Mouse (Mus musculus) splenic B cell, adult 2 months (primary cell): ENCODE data around the gene Gpr162.

ENCODE experiments used
- DNase-seq: peaks from one replicate; pipeline ENCODE4 v3.0.0-alpha.2; 2011; ENCODE audit warnings: low read depth, low spot score
- H3K27me3 ChIP-seq: 2 replicates; pipeline ENCODE4 v1.6.1; 2012; ENCODE audit warnings: mild to moderate bottlenecking, low read length, moderate library complexity, mixed read lengths; ENCODE audit not compliant: control insufficient read depth, poor library complexity, insufficient read depth, severe bottlenecking
- H3K36me3 ChIP-seq: 2 replicates; pipeline ENCODE4 v1.6.1; 2012; ENCODE audit warnings: mild to moderate bottlenecking, low read length, moderate library complexity, mixed read lengths; ENCODE audit not compliant: control insufficient read depth, poor library complexity, insufficient read depth, severe bottlenecking

Gene Gpr162

DNA sequence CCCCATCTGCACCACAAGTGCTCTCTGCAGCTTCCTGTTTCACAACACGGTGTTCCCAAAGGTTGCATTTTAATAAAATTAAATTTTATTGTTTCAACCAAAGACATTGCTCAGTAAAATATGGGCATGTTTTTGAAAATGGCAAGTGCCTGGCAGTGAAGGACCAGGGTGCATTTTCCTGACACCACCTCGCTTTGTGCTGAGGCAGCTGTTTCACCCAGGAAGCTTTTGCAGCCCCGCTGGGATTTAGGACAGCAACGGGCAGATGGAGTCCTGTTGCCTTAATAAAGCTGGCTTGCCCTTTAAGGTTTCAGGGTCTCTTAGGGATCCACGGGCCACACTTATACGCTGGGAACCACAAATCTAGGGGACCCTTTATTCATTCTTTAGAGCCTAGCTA is 27.2 kb upstream of the Gpr162 start:
- H3K27me3 ChIP-seq, result no peaks in the 10 kb centered on the region
- H3K36me3 ChIP-seq, result no peaks in the 10 kb centered on the region
- no peak for DNase-seq

DNA sequence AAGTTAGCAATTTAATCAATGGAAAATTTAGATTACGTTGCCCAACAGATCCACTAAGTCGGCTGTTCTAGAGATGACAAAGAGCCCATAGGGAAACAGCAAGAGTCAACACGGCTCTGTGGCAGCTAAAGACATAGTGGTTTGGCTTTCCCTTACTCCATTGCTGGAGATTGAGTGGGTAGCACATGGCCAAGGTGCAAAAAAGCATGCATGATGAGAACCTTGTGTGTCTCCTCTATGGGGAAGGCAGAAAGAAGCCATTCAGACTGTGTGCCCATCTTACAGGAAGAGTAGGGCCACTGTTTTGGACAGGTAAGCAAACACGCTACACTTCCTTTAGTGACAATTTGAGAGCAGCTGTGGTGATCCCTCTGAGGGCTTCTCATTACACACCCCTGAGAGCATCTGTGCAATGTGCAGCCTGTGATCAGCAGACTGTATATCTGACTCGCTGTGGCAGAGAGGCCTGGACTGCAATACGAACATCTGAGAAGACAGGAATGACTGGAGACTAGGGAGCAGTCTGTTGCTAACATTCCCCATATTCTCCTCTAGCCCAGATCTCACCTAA is 24.9 kb upstream of the Gpr162 start:
- Histone ChIP-seq H3K27me3 (no peaks in the 10 kb centered on the region), H3K36me3 (no peaks in the 10 kb centered on the region)
- DNase-seq, result no peak

GRCm38 (mm10) chr6:124887986-124888385 is 24.2 kb upstream of the Gpr162 start, which contains the start of gene Cd4:
Gene Cd4 (minus strand): TSS chr6:124888221.
- Histone ChIP-seq H3K36me3 (no peaks in the 10 kb centered on the region), H3K27me3 (no peaks in the 10 kb centered on the region)
- DNase-seq, result no peak

GRCm38 (mm10) chr6:124885956-124886381 is 22.2 kb upstream of the Gpr162 start:
- H3K36me3 ChIP-seq, result no peaks in the 10 kb centered on the region
- no peaks in the 10 kb centered on the region for H3K27me3 ChIP-seq
- no peak for DNase-seq

- Histone ChIP-seq H3K36me3 (no peaks in the 10 kb centered on the region), H3K27me3 (no peaks in the 10 kb centered on the region)
- DNase-seq, result no peak
These were observed 21.1 kb upstream of the Gpr162 start for GRCm38 (mm10) chr6:124884714-124885500.

- no peak for DNase-seq
- H3K36me3 ChIP-seq, result no peaks in the 10 kb centered on the region
- H3K27me3 ChIP-seq, result no peaks in the 10 kb centered on the region
These were observed 19.6 kb upstream of the Gpr162 start for GRCm38 (mm10) chr6:124883351-124883750.

DNA sequence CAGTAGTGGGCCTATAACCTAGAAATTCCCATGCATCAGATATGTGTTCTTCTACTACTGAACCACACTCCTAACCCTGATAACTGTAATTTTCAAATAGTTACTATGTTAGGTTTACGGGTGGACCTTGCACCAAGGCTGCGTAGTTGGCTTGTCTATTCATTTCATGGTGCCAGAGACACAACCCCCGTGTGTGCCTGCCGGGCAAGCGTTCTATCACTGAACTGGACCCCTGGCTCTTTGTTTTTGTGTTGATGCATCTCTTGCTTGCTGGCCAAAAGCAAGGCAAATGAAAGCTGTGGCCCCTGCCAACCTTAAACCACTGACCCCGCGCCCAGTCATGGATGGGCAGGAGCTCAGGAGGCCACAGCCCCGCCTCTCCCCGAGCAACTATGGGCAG is 18.0 kb upstream of the Gpr162 start:
- Histone ChIP-seq H3K27me3 (no peaks in the 10 kb centered on the region), H3K36me3 (no peaks in the 10 kb centered on the region)
- no peak for DNase-seq

DNA sequence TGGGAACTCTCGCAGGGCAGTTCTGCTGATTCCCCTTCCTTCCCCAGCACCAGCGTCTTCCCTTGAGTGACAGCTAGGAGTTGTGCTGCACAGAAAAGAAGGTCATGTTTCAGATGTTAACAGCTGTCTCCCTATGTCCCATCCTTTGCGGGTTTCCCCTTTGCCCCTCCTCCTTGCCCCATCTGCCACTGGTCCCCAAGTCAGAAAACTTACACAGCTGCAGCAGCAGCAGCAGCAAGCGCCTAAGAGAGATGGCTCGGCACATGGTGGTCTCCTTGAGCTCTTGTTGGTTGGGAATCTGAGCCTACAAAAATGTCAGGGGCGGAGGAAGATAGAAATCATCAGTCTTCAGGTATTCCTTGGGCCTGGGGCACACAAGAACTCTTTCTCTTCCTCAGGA is 15.6 kb upstream of the Gpr162 start:
- H3K36me3 ChIP-seq, result no peaks in the 10 kb centered on the region
- no peak for DNase-seq
- H3K27me3 ChIP-seq, result no peaks in the 10 kb centered on the region

- no peak for DNase-seq
- Histone ChIP-seq H3K36me3 (no peaks in the 10 kb centered on the region), H3K27me3 (no peaks in the 10 kb centered on the region)
These were observed 10.6 kb upstream of the Gpr162 start for GRCm38 (mm10) chr6:124874348-124874747.

GRCm38 (mm10) chr6:124866560-124866959 is 2.8 kb upstream of the Gpr162 start:
- Histone ChIP-seq H3K27me3 (peaks cover 2% of the 10 kb centered on the region; the same call in 1 of the 2 replicates), H3K36me3 (no peaks in the 10 kb centered on the region)
- DNase-seq, result no peak

GRCm38 (mm10) chr6:124865766-124866362 is 2.1 kb upstream of the Gpr162 start:
- peaks cover 2% of the 10 kb centered on the region; the same call in 1 of the 2 replicates for H3K27me3 ChIP-seq
- H3K36me3 ChIP-seq, result no peaks in the 10 kb centered on the region
- no peak for DNase-seq

DNA sequence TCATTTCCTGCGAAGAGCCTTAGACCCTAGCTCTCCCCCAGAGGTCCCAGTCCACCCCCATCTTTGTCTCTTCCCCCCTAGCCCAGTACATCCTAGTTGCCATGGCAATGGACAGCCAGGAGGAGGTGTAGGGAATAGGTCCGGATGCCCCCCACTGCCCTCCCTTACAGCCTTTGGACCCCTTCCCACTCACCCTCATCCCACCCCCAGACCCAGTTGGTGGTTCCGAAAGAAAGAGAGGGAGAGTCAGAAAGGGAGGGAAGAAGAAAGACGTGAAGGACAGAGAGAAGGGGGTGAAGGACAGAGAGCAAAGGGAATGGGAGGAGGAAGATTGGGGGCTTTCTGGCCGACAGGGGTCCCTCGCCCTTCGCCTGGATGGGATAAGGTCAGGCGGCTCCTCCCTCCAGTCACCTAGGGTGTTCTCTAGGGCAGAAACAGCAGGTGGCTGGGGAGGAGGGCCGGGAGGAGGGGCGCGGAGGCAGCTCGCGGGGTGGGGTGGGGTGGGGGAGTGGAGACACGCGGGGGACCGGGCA is 592 bp downstream of the Gpr162 start:
- no peak for DNase-seq
- H3K36me3 ChIP-seq, result no peaks in the 10 kb centered on the region
- peaks cover 2% of the 10 kb centered on the region; the same call in 1 of the 2 replicates for H3K27me3 ChIP-seq

GRCm38 (mm10) chr6:124862406-124863124 is 1.2 kb downstream of the Gpr162 start:
- Histone ChIP-seq H3K27me3 (peaks cover 2% of the 10 kb centered on the region; the same call in 1 of the 2 replicates), H3K36me3 (no peaks in the 10 kb centered on the region)
- DNase-seq, result no peak

DNA sequence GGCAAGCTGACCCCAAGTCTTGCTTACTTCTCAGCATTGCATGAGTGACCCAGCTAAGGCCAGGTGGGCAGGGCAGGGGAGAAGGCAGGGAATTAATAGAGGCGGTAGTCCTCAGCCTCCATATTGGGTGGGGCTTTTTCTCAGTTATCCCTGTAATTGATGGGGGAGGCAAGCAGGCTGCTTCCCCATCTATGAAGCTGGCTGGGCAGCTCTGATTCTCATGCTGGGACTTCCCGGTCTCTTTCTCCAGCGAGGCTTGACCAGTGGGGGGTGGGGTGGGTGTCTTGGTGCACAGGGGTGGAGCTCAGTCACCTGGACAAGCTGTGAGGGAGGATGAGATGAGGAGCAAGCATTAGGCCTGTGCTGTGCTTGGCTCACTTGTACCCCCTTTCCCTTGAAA is 2.0 kb downstream of the Gpr162 start:
- no peaks in the 10 kb centered on the region for H3K36me3 ChIP-seq
- DNase-seq, result no peak
- peaks cover 4% of the 10 kb centered on the region; the same call in 1 of the 2 replicates for H3K27me3 ChIP-seq
